Mouse (Mus musculus): ENCODE results near the gene Ip6k1. TPM values are rescaled to one million over a fixed set of nuclear protein-coding genes. Genes with fewer than 3 reads are reported as not detected.

Ip6k1 gene
- polyA plus RNA-seq, 1 experiment = 180 TPM

DNA sequence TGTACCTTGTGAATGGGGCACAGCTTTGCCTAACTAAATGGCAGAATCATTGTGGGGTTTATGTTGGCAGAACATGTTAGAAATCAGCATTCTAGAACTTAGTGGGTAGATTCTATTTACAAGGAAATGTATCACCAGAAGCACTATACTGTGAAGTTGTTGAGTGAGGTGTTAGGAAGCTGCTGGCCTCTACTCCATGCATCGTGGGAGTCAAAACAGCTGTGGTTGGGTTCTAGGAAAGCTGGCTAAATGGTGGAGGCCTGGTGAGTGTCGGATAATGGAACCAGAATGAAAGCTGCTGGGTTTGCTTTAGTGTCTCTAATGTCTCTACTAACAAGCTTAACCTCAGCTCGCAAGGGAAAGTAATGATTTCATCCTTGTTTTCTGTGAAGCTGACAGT lies 14.8 kb downstream of the Ip6k1 start:
- Histone ChIP-seq H3K27ac (ENCODE audit: insufficient read depth, low read length) (no peak overlapping the region), H3K4me1 (ENCODE audit: control insufficient read depth, insufficient read depth, low read length) (peaks cover 10% of the 10 kb centered on the region), H3K4me3 (ENCODE audit: insufficient read depth, low read length) (no peak overlapping the region)
- no peak for TF ChIP-seq POLR2A (IDR thresholded peaks at IDR 0.05; ENCODE audit: extremely low read depth, insufficient read depth, low read length)
- TF ChIP-seq CTCF (IDR thresholded peaks at IDR 0.05; ENCODE audit: extremely low read depth, insufficient read depth, low read length) = no peak

DNA sequence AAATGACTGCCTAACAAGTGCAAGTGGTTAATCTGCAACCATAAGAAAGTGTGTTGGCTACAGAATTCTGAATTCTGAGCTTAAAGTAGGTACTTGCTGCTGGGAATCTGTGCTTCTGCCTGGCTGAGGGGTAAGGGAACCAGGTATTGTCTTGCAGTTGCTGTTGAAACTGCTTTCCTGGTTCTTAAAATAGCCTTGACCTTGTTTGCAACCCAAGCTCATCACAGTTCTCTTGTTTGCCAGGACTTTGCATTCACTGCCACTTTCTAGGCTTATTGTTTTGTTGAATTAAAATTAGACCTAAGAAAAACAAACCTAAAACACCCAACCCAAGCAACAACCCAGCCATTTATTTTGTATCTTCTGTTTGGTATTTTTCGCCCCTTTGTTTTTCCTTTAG lies 18.4 kb downstream of the Ip6k1 start:
- Histone ChIP-seq H3K27ac (ENCODE audit: insufficient read depth, low read length) (no peak overlapping the region), H3K4me1 (ENCODE audit: control insufficient read depth, insufficient read depth, low read length) (peaks cover 10% of the 10 kb centered on the region), H3K4me3 (ENCODE audit: insufficient read depth, low read length) (no peak overlapping the region)
- TF ChIP-seq POLR2A (IDR thresholded peaks at IDR 0.05; ENCODE audit: extremely low read depth, insufficient read depth, low read length) (no peak), CTCF (IDR thresholded peaks at IDR 0.05; ENCODE audit: extremely low read depth, insufficient read depth, low read length) (no peak)

DNA sequence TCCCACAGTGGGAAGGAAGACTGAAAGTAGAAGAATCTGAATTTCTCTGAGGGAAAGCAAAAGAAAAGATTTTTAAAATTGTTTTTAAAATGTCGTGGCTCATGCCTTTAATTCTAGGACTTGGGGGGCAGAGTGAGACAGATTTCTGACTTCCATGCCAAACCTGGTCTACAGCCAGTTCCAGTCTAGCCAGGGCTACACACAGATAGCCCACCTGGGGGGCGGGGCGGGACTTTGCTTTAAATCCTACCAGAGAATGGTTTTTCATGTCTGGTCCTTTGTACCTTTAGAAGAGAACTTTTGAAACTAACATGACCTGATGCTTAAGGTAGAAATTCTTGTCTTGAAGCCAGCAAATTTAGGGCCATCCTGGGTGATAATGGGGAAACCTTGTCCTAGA lies 20.9 kb downstream of the Ip6k1 start:
- no peak overlapping the region for H3K4me3 ChIP-seq (ENCODE audit: insufficient read depth, low read length)
- H3K27ac ChIP-seq (ENCODE audit: insufficient read depth, low read length) = no peak overlapping the region
- peaks cover 4% of the 10 kb centered on the region for H3K4me1 ChIP-seq (ENCODE audit: control insufficient read depth, insufficient read depth, low read length)
- no peak for TF ChIP-seq CTCF (IDR thresholded peaks at IDR 0.05; ENCODE audit: extremely low read depth, insufficient read depth, low read length)
- no peak for TF ChIP-seq POLR2A (IDR thresholded peaks at IDR 0.05; ENCODE audit: extremely low read depth, insufficient read depth, low read length)

DNA sequence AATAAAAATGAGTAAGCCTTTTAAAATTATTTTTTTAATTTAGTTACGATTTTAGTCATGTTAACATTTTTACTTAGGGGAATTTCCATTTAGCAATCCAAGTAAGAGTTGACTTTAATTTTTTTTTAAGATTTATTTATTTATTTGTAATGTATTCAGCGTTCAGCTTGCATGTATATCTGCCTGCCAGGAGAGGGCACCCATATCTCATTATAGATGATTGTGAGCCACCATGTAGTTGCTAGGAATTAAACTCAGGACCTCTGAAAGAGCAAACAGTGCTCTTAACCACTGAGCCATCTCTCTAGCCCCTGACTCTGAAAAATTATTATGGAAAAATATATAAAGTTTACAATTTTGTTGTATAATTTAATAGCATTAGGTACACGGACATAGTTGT lies 24.3 kb downstream of the Ip6k1 start:
- H3K4me1 ChIP-seq (ENCODE audit: control insufficient read depth, insufficient read depth, low read length) = peaks cover 2% of the 10 kb centered on the region; the same call in 1 of the 2 replicates
- H3K27ac ChIP-seq (ENCODE audit: insufficient read depth, low read length) = no peak overlapping the region
- H3K4me3 ChIP-seq (ENCODE audit: insufficient read depth, low read length) = no peak overlapping the region
- TF ChIP-seq CTCF (IDR thresholded peaks at IDR 0.05; ENCODE audit: extremely low read depth, insufficient read depth, low read length) (no peak), POLR2A (IDR thresholded peaks at IDR 0.05; ENCODE audit: extremely low read depth, insufficient read depth, low read length) (no peak)

DNA sequence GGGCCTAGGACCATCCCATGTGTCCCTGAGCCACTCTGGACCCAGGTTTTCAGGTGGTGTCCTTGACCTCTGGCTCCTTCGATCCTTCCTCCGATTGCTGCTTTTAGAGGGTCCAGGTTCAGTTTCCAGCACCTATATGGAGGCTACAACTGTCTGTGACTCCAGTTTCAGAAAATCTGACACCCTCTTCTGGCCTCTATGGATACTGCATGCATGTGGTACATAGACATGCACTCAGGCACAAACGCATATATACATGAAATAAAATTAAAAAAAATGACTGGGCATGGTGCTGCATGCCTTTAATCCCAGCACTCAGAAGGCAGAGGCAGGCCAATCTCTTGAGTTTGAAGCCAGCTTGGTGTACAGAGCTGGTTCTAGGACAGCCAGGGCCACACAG lies 25.6 kb downstream of the Ip6k1 start:
- no peak overlapping the region for H3K27ac ChIP-seq (ENCODE audit: insufficient read depth, low read length)
- TF ChIP-seq POLR2A (IDR thresholded peaks at IDR 0.05; ENCODE audit: extremely low read depth, insufficient read depth, low read length) (no peak), CTCF (IDR thresholded peaks at IDR 0.05; ENCODE audit: extremely low read depth, insufficient read depth, low read length) (no peak)
- H3K4me3 ChIP-seq (ENCODE audit: insufficient read depth, low read length) = no peak overlapping the region
- H3K4me1 ChIP-seq (ENCODE audit: control insufficient read depth, insufficient read depth, low read length) = no peaks in the 10 kb centered on the region

DNA sequence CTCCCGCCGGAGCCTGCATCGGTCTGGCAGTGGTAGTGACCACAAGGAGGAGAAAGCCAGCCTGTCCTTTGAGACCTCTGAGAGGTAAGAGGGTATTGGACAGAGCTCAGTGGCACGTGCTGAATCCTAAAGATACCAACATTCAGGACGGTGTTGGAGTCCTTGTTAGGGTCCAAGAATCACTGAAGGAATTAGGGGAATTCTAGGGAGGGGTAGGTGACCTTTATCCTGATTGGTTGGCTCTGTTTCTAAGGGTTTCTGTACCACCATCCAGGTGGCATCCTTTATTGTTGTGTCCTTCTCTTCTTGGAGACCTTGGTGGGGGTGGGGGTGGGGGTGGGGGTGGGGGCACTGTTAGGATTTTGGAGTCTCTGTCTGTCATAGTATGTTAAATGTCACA lies 29.8 kb downstream of the Ip6k1 start:
- TF ChIP-seq POLR2A (IDR thresholded peaks at IDR 0.05; ENCODE audit: extremely low read depth, insufficient read depth, low read length) (no peak), CTCF (IDR thresholded peaks at IDR 0.05; ENCODE audit: extremely low read depth, insufficient read depth, low read length) (no peak)
- H3K27ac ChIP-seq (ENCODE audit: insufficient read depth, low read length) = no peak overlapping the region
- H3K4me1 ChIP-seq (ENCODE audit: control insufficient read depth, insufficient read depth, low read length) = no peaks in the 10 kb centered on the region
- H3K4me3 ChIP-seq (ENCODE audit: insufficient read depth, low read length) = no peak overlapping the region

DNA sequence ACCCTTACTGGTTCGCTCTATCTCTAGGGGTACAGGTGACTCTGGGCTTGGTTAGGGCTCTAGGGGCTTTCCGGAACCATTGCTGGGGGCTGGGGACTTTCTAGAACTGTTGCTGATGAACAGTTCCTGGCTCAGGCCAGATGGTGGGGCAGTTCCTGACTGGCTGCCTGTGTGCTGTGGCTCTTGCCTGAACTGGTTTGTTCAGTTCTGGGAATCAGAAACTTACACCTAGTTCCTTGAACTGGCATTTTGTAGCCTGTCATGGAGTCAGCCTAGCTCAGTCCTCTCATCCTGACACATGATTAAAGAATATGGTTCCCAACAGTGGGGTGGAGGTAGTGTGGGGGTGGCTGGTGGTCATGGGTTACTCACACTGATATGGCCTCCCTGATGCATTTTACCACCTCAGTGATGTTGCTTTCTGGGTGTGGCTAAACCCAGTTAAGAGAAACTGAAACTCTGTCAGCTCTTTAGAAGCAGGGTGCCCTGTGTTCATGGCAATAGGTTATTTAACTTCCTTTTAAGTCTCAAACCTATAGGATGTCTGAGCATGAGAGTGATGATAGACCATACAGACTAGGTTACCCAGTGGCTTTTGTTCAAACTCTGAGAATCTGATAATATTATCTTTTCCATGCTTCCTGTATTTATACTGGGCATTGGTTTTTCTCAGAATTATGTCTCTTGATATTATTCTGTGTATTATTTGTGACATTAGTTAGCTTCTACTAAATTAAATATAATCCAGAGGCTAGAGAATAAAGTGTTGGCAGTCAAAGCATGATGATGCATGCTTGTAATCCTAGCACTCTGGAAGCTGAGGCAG lies 33.2 kb downstream of the Ip6k1 start:
- Histone ChIP-seq H3K4me3 (ENCODE audit: insufficient read depth, low read length) (no peak overlapping the region), H3K4me1 (ENCODE audit: control insufficient read depth, insufficient read depth, low read length) (no peaks in the 10 kb centered on the region), H3K27ac (ENCODE audit: insufficient read depth, low read length) (no peak overlapping the region)
- TF ChIP-seq POLR2A (IDR thresholded peaks at IDR 0.05; ENCODE audit: extremely low read depth, insufficient read depth, low read length) (no peak), CTCF (IDR thresholded peaks at IDR 0.05; ENCODE audit: extremely low read depth, insufficient read depth, low read length) (no peak)

DNA sequence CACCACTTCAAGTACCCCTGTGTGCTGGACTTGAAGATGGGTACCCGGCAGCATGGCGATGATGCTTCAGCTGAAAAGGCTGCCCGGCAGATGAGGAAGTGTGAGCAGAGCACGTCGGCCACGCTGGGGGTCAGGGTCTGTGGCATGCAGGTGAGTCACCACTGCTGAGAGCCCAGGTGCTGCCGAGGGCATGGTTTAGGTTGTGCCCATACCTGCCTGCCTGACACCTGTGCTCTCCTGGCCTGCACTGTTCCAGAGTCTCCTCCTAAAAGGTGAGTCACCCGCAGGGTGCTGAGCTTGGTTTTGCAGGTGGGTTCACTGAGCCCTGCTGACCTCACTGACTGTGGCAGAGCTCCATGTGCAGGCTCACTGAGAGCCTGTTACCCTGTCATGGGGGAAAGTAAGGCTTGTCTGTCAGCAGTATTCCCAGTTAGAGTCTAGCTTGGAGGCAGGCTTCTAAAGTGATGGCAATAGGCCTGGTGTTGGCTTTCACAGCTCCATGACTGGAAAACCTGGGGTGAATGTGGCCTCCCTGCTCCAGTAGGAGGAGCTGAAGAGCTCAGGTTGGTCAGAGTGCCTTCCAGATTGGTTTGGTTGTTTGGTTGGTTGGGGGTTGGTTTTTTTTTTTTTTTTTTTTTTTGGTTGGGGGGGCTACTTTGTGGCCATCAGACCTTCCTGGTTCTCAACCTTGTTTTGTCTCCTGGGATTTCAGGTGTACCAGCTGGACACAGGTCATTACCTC lies 42.6 kb downstream of the Ip6k1 start:
- Histone ChIP-seq H3K27ac (ENCODE audit: insufficient read depth, low read length) (no peak overlapping the region), H3K4me1 (ENCODE audit: control insufficient read depth, insufficient read depth, low read length) (0 out of 2 replicates have a peak, but pooled peaks cover 2% of the 10 kb centered on the region), H3K4me3 (ENCODE audit: insufficient read depth, low read length) (no peak overlapping the region)
- TF ChIP-seq POLR2A (IDR thresholded peaks at IDR 0.05; ENCODE audit: extremely low read depth, insufficient read depth, low read length) = no peak
- no peak for TF ChIP-seq CTCF (IDR thresholded peaks at IDR 0.05; ENCODE audit: extremely low read depth, insufficient read depth, low read length)

DNA sequence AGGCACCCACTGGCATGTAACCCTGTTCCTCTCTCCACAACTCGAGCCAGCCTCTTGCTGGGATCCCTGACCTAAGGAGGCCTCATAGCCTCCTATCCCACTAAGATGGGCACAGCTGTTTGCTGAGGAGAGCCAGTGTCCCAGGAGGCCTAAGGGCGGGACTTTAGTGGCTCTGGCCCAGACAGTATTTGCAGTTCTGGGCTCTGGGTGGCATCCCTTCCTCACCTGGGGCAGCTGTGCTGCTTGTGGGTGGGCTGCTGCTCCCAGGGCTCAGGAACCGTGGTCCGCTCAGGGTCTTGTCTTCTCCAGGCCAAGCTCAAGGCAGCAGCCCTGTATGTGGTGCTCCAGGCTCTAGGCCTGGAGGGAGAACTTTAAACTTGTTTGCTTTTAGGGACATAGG lies 44.3 kb downstream of the Ip6k1 start:
- TF ChIP-seq CTCF (IDR thresholded peaks at IDR 0.05; ENCODE audit: extremely low read depth, insufficient read depth, low read length) (no peak), POLR2A (IDR thresholded peaks at IDR 0.05; ENCODE audit: extremely low read depth, insufficient read depth, low read length) (no peak)
- H3K4me3 ChIP-seq (ENCODE audit: insufficient read depth, low read length) = no peak overlapping the region
- 0 out of 2 replicates have a peak, but pooled peaks cover 4% of the 10 kb centered on the region for H3K4me1 ChIP-seq (ENCODE audit: control insufficient read depth, insufficient read depth, low read length)
- H3K27ac ChIP-seq (ENCODE audit: insufficient read depth, low read length) = no peak overlapping the region

Data from cortical plate, adult 2 months (tissue).